Mouse (Mus musculus): ENCODE measurements at regions not wholly inside any gene's neighbourhood (a gene's known extent, or its start where the extent isn't known, plus 50 kb on each side); places are given as distances from the start of the nearest gene placed in this dataset.

DNA sequence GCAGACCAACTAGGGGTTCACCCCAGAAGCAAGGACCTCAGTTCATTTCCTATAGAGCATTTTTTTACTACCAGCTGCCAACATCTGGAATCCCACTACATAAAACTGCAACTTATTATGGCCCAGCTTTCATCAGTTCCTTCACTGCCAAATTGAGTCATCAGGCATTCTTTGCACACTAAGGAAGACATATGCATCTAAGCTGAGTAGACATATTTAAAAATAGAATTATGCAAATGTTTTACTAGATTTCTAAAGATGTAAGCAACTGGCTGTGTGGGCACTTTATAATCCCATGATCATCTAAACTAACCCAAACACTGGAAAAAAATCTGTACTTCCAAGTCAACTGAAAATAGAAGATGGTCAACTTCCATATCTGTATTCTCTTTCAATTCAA lies 415.9 kb upstream of the Rarb start:
- no peak for DNase-seq (ENCODE audit: low spot score in 2 of 2)

DNA sequence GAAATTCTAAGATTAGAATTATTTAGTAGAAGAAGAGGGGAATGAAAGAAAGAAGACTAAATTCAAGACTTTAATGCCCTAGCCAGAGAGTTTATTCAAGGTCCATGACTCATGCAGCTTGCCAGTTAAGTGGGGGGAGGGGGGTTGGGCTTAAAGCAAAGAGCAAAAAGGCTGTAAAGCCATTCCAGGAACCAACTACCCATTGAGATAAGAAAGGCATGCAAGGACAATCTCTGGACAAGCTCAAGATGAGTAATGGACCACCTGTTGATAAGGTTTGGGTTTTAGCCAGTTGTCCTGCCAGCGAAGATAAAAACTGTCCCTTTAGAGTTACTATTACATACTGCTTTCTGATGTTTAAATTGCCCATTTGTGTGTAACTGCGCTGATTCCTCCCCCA lies 392.5 kb upstream of the Rarb start:
- DNase-seq (ENCODE audit: low spot score in 2 of 2), result no peak

DNA sequence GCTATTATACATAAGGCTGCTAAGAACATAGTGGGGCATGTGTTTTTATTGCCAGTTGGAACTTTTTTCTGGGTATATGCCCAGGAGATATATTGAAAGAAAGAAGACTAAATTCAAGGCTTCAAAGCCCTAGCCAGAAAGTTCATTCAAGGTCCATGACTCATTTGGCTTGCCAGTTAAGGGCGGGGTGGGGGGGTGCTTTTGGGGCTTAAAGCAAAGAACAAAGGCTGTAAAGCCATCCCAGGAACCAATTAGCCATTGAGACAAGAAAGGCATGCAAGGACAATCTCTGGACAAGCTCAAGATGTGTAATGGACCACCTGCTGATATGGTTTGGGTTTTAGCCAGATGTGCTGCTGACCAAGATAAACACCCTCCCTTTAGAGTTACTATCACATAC lies 386.7 kb upstream of the Rarb start:
- no peak for DNase-seq (ENCODE audit: low spot score in 2 of 2)

DNA sequence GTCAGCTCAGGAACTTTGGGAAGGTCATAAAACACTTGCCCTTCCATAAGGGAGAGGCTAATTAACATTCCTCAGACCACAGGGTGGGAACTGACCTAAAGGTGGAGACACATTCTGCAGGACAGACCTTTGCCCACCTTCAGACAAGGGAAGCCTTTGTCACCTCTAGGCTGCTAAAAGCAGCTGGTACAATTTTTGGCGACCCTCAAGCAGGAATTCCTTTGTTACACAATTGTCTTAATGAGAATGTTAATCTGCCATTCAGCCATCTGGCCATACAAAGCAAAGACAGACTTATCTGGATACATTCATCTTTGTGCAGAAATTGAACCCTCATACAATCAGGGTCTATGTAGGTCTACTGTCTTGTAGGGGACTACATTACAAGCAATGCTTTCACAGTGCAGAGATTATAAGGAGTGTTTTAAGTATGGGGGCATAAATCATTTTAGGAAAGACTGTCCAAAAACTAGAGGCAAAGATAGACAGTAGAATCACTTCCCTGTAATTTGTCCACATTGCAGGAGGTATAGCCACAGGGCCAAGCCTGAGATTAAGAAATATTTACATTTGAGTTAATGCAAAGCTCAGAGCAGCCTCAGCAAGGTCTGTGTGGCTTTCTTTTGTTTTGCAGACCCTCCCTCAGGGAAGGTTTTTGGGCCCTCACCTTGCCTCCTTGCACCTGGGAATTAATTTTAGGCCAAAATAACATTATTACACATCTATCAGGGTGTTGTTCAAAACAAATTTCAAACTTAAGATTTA lies 384.5 kb upstream of the Rarb start:
- no peak for DNase-seq (ENCODE audit: low spot score in 2 of 2)

DNA sequence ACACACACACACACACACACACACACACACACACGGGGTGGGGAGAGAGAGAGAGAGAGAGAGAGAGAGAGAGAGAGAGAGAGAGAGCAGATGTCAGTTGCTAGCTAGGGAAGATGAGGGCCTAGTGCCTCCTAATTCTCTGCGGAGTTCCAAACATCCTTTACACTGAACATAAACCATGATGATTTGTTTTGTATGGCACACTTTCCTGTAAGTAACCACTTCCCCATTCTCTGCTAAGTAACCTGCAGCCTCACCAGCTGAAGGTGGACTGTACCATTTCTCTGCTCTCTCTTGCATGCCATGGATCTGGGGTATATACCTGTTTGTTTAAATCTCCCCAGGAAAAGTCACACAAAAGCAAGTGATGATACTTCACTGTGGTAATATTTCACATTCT lies 374.0 kb upstream of the Rarb start:
- DNase-seq (ENCODE audit: low spot score in 2 of 2), result no peak

DNA sequence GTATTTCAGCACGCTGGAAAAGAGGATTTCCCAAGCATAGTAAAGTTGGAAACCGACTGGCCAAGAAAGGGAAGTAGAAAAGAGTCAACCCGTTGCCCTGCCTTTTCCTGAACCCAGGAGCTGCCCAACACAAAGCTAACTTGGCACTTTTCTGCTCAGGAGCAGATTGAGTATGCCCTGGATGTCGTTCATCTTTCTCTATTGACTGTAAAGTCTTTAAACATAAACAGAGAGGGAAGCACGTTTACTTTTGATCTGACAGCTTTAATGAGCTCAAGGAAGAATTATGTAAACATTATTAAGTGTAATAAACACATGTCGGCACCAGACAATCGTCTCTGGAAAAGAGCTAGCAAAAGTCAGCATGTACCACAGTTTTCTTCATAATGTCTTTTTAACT lies 354.3 kb upstream of the Rarb start:
- no peak for DNase-seq (ENCODE audit: low spot score in 2 of 2)

DNA sequence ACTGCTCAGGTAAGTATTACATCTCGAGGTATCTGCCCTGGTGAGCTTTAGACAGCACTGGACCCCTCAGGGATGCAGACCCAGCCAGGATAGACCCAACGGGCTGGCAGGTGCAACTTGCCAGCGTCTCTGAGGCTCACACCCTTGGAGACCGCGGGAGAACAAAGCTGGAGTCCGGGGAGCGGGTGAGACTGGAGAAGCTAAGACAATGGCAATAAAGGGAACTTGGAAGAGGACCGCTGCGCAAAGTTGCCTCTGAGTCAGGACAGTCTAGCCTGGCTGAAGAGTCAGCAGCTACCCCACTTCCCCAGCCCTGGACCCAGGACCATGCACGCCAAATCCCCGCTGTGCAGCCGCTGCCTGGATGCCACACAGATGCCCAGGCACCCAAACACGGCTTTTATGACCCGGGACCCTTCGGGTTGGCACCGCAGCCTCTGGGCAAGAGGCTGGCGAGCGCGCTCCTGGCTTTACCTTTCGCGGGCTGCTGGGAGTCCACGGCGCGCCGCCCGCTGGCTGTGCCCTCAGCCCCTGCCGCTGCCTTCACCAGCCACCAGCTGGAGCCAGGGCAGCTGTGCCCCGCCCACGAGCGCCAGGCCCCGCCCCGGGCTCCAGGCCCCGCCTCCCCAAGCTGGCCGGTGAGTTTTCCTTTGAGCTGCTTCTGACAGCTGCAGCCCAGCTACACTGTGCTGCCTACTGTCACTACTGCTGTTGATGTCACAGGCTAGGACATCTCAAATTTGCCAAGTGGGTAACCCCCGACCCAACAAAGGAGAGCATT lies 353.6 kb upstream of the Rarb start:
- DNase-seq (ENCODE audit: low spot score in 2 of 2), result peak in 1 of 2 experiments; percentile 6

DNA sequence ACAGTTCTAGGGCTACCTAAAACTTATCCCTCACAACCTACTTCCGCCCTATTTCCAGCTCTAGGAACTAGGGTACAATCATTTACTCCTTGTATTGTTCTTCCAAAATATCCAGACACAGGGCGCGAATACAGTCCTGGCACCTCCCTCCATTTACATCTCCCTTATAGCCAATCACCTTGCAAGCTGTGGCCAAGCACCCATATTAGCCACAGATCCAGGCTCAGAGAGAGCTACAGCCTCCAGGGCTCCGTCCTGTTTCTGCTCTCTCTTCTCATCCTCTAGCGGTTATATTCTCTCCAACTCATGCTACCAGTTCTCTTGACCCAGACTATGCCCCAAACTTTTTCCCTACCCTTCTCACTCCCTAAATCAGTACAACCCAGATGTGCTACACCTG lies 352.9 kb upstream of the Rarb start:
- DNase-seq (ENCODE audit: low spot score in 2 of 2), result no peak

DNA sequence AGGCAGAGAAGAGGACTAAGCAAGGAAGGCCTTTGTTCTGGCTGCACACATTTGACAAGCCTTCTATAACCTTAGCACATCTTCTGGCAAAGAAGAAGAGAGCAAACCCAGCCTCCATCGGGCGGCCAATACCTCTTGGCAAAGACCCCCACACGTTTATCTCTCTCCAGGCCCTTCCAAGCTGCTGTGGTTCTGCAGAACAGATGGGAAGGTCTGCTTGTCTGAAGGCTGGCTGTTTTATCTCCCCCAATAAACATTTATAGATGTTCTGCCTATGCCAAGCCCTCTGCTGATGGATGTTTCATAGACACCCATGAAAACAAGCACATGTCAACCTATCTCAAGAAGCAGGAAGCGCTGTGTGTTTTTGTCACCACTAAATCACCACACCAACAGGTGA lies 339.4 kb upstream of the Rarb start:
- no peak for DNase-seq (ENCODE audit: low spot score in 2 of 2)

DNA sequence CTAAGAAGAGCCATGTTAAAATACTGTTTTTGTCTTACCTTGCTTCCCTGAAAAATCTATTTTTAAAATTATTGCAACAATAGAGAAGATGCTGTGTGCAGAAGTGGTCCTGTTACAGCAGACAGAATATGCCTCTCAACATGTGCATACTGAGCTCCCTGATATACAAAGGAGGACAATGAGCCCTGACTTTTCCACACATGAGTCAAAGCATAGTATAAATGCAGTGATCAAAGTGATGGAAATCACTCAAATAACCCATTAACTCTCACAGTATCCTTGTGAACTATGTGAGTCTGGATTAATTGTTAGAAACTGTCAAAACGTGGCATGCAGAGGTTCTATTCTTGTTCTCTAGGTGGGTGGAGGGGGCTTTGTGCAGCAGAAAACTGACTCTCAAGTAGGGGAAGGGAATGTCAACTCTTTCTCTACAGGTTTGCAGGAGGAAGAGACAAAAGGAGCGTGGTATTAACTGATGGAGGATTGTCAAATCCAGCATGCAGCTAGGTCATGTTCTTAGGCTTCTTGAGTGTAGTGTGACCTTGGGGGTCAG lies 337.5 kb upstream of the Rarb start:
- no peak for DNase-seq (ENCODE audit: low spot score in 2 of 2)

DNA sequence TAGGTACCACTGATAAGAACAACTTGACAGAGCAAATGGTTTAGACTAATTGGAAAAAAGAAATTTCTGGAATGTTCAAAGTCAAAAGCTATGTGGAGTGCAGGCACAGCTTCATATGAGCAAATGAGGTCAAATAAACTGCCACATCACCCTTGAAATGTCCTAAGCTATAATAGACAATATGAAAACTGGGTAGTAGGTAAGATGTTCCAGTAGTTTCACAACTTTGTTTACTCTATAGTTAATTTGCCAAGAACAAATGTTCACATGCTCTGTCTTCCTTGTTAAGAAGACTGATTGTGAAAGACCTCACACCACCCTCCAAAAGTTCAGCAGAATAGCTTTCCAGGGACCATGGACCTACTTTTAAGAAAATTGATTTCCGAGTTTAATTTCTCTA lies 301.7 kb upstream of the Rarb start:
- DNase-seq (ENCODE audit: low spot score in 2 of 2), result no peak

DNA sequence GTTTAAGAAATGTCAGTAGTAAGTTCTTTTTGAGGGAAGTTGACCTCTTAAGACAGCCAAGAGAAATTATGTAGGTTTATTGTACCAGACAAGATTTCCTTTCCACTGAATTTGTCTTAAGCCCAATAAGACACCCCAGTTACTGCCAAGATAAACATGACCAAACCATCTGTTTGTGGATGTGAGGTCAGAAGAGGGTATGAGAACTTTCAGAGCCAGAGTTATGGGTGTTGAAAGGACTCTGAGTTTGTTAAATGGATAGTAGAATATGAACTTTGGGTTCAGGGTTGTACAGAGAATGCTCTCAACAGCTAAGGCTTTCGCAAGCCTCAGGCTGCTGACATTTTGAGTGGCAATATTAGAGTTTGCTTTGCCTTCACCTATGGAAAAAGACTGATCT lies 287.7 kb upstream of the Rarb start:
- no peak for DNase-seq (ENCODE audit: low spot score in 2 of 2)

DNA sequence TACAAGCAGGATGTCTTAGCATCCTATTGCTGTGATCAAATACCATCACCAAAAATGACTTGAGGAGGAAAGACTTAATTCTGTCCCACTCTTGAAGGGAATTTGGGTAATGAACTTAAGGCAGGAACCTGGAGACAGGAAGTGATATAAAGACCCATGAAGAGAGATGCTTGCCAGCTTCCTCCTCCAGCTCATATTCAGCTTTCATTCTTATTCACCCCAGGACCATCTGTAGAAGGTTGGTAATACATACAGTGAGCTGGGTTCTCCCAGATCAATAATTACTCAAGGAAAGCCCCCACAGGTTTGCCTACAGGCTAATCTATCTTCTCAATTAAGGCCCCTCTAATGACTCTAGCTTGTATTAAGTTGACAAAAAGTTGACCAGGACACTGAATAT lies 283.5 kb upstream of the Rarb start:
- no peak for DNase-seq (ENCODE audit: low spot score in 2 of 2)

DNA sequence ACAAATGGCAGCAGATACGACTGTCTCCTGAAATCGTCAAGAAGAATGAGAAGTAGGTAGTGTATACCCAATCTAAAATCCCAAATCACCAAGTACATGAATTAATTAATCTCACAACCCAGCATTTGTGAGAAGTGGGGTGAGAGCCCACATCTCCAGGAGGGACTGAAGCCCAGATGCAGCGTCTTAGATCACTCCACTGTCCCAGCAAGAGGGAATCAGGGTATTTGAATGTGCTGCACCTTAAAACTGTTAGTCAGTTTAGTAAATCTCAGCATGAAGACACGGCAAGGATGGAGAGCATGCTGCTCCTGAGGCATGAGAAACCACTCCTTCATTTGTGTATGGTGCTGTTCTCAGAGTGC lies 271.6 kb upstream of the Rarb start:
- no peak for DNase-seq (ENCODE audit: low spot score in 2 of 2)

DNA sequence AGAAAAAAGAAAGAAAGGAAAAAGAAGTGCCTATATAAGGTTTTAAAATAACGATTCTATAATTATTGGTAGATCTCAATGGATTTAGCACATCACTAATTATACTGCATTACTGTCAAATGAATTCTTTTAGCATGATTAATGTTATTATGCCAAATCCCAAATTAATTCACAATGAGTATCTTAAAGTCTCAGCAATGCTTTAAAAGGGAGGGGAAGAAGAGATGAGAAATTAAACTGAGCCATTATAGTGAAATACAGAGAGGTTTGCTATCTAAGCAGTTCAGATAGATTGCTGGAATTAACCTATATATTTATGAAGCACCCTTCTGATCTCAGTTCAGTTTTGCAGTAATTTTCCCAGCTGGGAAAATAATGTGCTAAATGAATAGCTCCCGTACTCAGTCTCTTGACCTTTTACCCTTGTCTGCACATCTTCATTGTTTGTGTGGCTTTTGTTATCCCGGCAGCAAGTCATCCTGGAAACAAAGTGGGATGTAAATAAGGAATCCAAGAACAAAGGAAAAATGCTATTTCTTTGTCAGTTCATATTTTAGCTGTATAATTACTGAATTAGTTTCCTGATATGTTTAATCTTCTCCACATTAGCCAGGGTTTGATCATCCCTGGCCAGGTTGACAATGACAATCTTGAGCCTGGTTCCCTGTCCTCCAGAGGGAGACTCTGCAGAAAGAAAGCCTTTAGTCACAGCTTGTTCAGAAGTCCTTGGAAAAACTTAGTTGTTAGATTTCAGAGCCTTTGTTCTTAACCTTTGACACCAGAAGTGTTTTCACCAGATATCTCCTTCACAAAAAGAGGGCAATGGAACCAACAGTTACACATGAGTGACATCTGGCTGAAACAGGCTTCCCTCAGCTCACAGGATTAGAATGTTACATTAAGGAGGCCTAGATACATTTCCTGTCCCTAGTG lies 270.9 kb upstream of the Rarb start:
- DNase-seq (ENCODE audit: low spot score in 2 of 2), result no peak

DNA sequence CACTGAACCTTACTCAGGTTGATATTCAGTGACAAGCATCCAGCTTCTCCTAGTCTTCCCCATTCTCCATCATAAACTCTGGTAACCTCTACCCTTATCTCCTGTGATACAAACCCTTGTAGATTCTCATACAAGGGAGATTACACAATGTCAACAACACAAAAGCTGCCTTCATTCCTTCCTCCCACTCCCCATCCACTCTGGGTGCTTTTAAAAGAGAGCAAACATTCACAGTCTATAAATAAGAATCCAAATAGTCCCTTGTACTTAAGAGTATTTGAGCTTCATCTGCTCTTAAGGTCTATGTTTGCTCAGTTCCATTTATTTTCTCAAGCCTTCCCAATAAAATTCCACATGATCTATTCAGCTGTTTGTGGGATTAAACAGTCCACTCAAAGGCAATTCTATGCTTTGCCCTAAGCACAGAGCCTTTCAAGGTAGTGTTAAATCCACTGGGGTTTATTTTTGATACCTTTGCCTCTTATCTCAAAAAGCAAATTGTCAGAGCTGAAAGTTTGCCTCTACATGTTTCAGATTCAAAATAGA lies 270.2 kb upstream of the Rarb start:
- DNase-seq (ENCODE audit: low spot score in 2 of 2), result no peak

DNA sequence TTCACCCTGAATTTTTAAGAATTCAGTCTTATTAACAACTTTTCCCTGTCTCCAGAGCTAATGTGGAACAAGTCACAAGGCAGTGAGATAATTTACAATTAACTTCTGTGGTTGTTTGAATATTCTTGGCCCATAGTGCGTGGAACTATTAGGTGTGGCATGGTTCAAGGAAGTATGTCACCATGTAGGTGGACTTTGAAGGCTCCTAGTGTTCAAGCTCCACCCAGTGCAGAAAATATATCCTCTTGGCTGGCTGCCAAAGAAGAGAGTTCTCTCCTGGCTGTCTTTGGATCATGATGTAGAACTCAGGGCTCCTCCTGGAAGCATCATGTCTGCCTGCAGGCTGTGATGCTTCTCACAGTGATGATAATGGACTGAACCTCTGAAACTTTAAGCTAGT lies 268.9 kb upstream of the Rarb start:
- no peak for DNase-seq (ENCODE audit: low spot score in 2 of 2)

DNA sequence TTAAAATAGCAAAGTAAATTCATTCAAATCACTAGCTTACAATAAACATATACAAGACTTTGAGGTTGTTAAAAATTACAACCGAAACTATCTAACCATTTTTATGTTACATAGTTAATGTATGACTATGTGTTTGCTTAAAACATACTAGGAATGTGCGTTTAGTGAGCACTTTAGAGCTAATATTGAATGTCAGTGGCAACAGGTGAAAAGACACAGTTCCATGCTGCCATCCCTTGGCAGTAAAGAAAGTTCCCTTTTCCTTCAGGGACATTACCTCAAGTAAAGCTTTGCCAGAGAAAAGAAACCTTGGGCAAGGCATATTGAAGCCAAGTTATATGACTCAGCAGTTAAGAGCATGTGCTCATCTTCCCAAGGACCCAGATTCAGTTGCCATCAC lies 265.0 kb upstream of the Rarb start:
- no peak for DNase-seq (ENCODE audit: low spot score in 2 of 2)

DNA sequence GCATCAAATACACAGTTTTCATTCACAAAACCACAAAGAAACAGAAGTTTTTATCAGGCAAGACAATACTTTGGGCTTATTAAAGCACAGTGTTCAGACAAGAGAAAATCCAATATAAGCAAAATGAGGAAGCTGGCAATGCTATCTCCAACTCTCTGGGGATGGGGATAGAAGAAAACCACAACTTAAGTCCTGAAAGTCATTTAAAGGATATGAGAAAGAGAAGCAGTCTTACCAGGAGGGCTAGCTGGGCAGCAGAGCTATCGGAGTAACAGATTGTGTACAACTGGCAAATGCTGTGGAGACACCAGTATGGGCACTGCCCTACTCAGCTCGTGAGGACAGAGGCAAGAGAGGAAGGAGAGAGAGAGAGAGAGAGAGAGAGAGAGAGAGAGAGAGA lies 262.9 kb upstream of the Rarb start:
- no peak for DNase-seq (ENCODE audit: low spot score in 2 of 2)

DNA sequence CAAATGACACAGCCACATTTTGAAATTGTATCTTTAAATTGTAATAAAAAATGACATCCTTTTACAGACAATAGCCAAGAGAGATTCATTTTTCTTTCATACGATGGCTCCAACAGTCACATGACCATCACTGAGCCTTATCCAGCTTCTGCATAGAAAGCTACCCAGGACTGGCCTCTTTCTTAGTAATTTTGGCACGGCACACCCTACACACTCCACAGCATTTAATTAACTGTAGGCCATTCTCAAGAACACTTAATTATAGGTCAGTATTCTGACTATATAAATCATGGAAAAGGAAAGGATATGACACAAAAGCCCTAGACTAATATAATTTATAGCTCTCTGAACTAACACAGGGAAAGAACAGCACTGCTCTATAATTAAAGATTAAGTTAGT lies 260.6 kb upstream of the Rarb start:
- DNase-seq (ENCODE audit: low spot score in 2 of 2), result no peak

DNA sequence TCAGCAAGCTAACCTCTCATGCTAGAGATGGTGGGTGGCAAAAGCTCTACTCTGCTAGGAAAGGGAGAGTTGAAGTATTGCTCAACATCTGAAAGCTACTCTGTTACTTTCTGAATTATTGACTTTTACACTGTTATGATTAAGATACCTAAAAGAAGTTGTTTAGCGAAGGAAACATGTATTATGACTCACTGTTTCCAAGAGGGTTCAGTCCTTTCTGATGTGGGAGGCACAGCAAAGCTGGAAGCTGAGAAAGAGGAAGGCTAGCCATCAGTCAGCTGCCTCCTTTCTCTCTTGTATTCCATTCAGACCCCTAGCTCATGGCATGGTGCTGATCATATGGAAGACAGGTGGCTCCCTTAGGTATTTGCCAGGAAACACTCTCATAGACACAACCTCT lies 242.4 kb upstream of the Rarb start:
- no peak for DNase-seq (ENCODE audit: low spot score in 2 of 2)

DNA sequence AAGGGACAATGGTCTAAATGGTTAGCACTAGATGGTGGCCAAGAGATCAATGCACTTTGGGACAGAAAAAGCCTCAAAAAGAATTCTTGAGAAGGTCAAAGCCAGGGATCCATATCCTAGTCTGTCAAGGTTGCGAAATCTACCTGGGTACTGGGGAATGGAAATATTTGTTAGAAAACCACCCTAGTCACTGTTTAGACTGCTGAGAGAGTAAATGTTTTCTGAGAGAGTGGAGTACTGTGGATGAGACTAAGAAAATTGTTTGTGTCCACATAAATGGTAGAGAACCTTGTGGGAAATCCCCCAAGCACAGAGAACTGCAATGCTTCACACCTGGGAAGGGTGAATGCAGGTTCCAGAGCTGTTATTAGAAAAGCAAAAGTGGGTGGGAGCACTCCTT lies 239.5 kb upstream of the Rarb start:
- DNase-seq (ENCODE audit: low spot score in 2 of 2), result no peak

All from right cerebral cortex, postnatal 36 days (tissue).